Mouse (Mus musculus) testis, adult 2 months (tissue): Measurements from ENCODE around the gene Sphk2. TPM values are rescaled to one million over a fixed set of nuclear protein-coding genes. Genes with fewer than 3 reads are reported as not detected.
A peak's percentile ranks its signal among the peaks of the same experiment; 100 is the strongest.

Experiments
- H3K27ac ChIP-seq: fragments of 200-500 bp; 2 replicates; pipeline ENCODE4 v1.5.1; 2012; ENCODE audit warnings: low read depth, low read length; ENCODE audit not compliant: control insufficient read depth, insufficient read depth
- H3K27me3 ChIP-seq: fragments of 200-500 bp; 2 replicates; pipeline ENCODE4 v1.6.1; 2012; ENCODE audit warnings: mild to moderate bottlenecking, low read length, moderate library complexity; ENCODE audit not compliant: control insufficient read depth, insufficient read depth
- H3K36me3 ChIP-seq: fragments of 200-500 bp; 2 replicates; pipeline ENCODE4 v1.6.1; 2012; ENCODE audit warnings: mild to moderate bottlenecking, low read length; ENCODE audit not compliant: control insufficient read depth, insufficient read depth
- H3K4me1 ChIP-seq: fragments of 200-500 bp; 2 replicates; pipeline ENCODE4 v1.6.1; 2012; ENCODE audit warnings: low read length; ENCODE audit not compliant: control insufficient read depth, insufficient read depth
- H3K4me3 ChIP-seq: fragments of 200-500 bp; 2 replicates; pipeline ENCODE4 v1.5.1; 2012; ENCODE audit warnings: low read depth, mild to moderate bottlenecking, low read length, moderate library complexity, mixed read lengths; ENCODE audit not compliant: control insufficient read depth
- CTCF ChIP-seq: fragments of 200-500 bp; IDR thresholded peaks from 2 replicates; pipeline ENCODE4 v1.5.1; 2012; ENCODE audit warnings: low read depth, mild to moderate bottlenecking, inconsistent platforms, low read length, moderate library complexity; ENCODE audit not compliant: control insufficient read depth, insufficient read depth, insufficient replicate concordance
- POLR2A ChIP-seq: fragments of 200-500 bp; IDR thresholded peaks from 2 replicates; pipeline ENCODE4 v1.6.1; 2012; ENCODE audit warnings: low read depth, mild to moderate bottlenecking, inconsistent platforms, low read length, moderate library complexity; ENCODE audit not compliant: control insufficient read depth
- polyA plus RNA-seq: library from polyadenylated mRNA; depleted of rRNA; stranded (reverse); fragments of >200 nt; gene quantifications from 2 replicates; pipeline ENCODE4 v1.2.3, GENCODE M21; 2012

Sphk2 gene
- polyA plus RNA-seq, 1 experiment = 33.4 TPM

- TF ChIP-seq POLR2A (no peak), CTCF (no peak)
- Histone ChIP-seq H3K27ac (no peak overlapping the region; the same call in 1 of the 2 replicates), H3K4me1 (no peaks in the 10 kb centered on the region; the same call in none of the 2 replicates), H3K27me3 (no peaks in the 10 kb centered on the region), H3K36me3 (no peaks in the 10 kb centered on the region), H3K4me3 (peak overlapping the region; percentile 65)
Observed at GRCm38 (mm10) chr7:45686841-45687240, 31.0 kb downstream of the Sphk2 start.

GRCm38 (mm10) chr7:45685811-45686210 is 32.0 kb downstream of the Sphk2 start:
- no peak overlapping the region for H3K27ac ChIP-seq

GRCm38 (mm10) chr7:45683396-45684050 is 34.3 kb downstream of the Sphk2 start, which contains the start of gene Ntn5:
Gene Ntn5, plus strand, starts transcription at chr7:45684022.
- no peak within 1 kb of the TSS for H3K27ac ChIP-seq
- H3K36me3 ChIP-seq = no peaks in the 10 kb centered on the region
- H3K27me3 ChIP-seq = no peaks in the 10 kb centered on the region
- H3K4me1 ChIP-seq = no peaks in the 10 kb centered on the region; the same call in 1 of the 2 replicates
- H3K4me3 ChIP-seq = no peak within 1 kb of the TSS
- TF ChIP-seq POLR2A (no peak), CTCF (no peak)

More at GRCm38 (mm10) chr7:45685811-45686210, 32.0 kb downstream of the Sphk2 start:
- H3K4me1 ChIP-seq = no peaks in the 10 kb centered on the region; the same call in none of the 2 replicates
- H3K4me3 ChIP-seq = no peak overlapping the region
- TF ChIP-seq POLR2A (no peak), CTCF (no peak)
- no peaks in the 10 kb centered on the region for H3K36me3 ChIP-seq
- no peaks in the 10 kb centered on the region for H3K27me3 ChIP-seq

GRCm38 (mm10) chr7:45682144-45683126 is 35.4 kb downstream of the Sphk2 start:
- no peak overlapping the region for H3K4me3 ChIP-seq
- H3K27me3 ChIP-seq = no peaks in the 10 kb centered on the region
- no peaks in the 10 kb centered on the region for H3K36me3 ChIP-seq
- H3K4me1 ChIP-seq = no peaks in the 10 kb centered on the region; the same call in 1 of the 2 replicates
- TF ChIP-seq CTCF (peak; percentile 85), POLR2A (no peak)
- no peak overlapping the region for H3K27ac ChIP-seq

- TF ChIP-seq CTCF = no peak
- no peak for TF ChIP-seq POLR2A
- H3K4me3 ChIP-seq = no peak overlapping the region
- H3K27me3 ChIP-seq = no peaks in the 10 kb centered on the region
- H3K36me3 ChIP-seq = no peaks in the 10 kb centered on the region
- no peaks in the 10 kb centered on the region for H3K4me1 ChIP-seq
- no peak overlapping the region for H3K27ac ChIP-seq
Observed at GRCm38 (mm10) chr7:45681046-45681736, 36.6 kb downstream of the Sphk2 start.

- no peak overlapping the region for H3K27ac ChIP-seq
- TF ChIP-seq CTCF (no peak), POLR2A (no peak)
- H3K4me1 ChIP-seq = no peaks in the 10 kb centered on the region
- H3K4me3 ChIP-seq = no peak overlapping the region
- H3K36me3 ChIP-seq = no peaks in the 10 kb centered on the region
- H3K27me3 ChIP-seq = no peaks in the 10 kb centered on the region
Observed at GRCm38 (mm10) chr7:45679966-45680621, 37.7 kb downstream of the Sphk2 start.

- Histone ChIP-seq H3K27ac (no peak overlapping the region), H3K4me1 (no peaks in the 10 kb centered on the region), H3K4me3 (no peak overlapping the region), H3K27me3 (no peaks in the 10 kb centered on the region), H3K36me3 (no peaks in the 10 kb centered on the region)
- TF ChIP-seq CTCF (no peak), POLR2A (no peak)
Observed at GRCm38 (mm10) chr7:45678513-45678912, 39.3 kb downstream of the Sphk2 start.
